Mouse (Mus musculus) embryonic stem cell, embryonic (primary cell): ENCODE data around the gene Gpr39.

ENCODE experiments used
- CTCF ChIA-PET, 4 experiments: fragments of 300-600 bp in 2 of 4; fragments of 350-600 bp in 2 of 4; sonication (Branson Sonifier 250); formaldehyde crosslinking; loops; one replicate each; lab custom pipeline; 2022; ENCODE audit warnings: inconsistent platforms in 2 of 4; lab: Charles Lee
- POLR2A ChIA-PET, 4 experiments: fragments of 300-600 bp in 2 of 4; fragments of 350-600 bp in 2 of 4; sonication (Branson Sonifier 250); formaldehyde crosslinking; loops; one replicate each; lab custom pipeline; 2022; ENCODE audit warnings: antibody characterized with exemption in 4 of 4, inconsistent platforms in 1 of 4; lab: Charles Lee

Gene Gpr39

GRCm38 (mm10) chr1:125870056-125870455 lies 193.3 kb downstream of the Gpr39 start:
- ChIA-PET CTCF (no interaction called here), POLR2A (no interaction called here)

- ChIA-PET CTCF (interaction anchor here in 1 of 4 experiments (0.6 kb wide), 1 partner anchor 1574 kb away, joined by 3 read pairs; no protein-coding TSS in a partner anchor), POLR2A (no interaction called here)
These were observed 216.4 kb downstream of the Gpr39 start for GRCm38 (mm10) chr1:125893158-125893557.

GRCm38 (mm10) chr1:125910211-125910870 lies 233.5 kb downstream of the Gpr39 start:
- ChIA-PET POLR2A (interaction anchor here in 1 of 4 experiments (0.7 kb wide), 1 partner anchor 40 kb away, joined by 8 read pairs; no protein-coding TSS in a partner anchor), CTCF (interaction anchor here in 1 of 4 experiments (0.9 to 1.5 kb wide), 2 partner anchors 121 to 522 kb away, joined by 3 to 8 read pairs; no protein-coding TSS in a partner anchor)

- ChIA-PET CTCF (interaction anchor here in 3 of 4 experiments (0.6 to 1.5 kb wide), 9 partner anchors 56 to 521 kb away, joined by 3 to 8 read pairs (median 3); no protein-coding TSS in a partner anchor), POLR2A (interaction anchor here in 1 of 4 experiments (0.7 kb wide), 1 partner anchor 40 kb away, joined by 8 read pairs; no protein-coding TSS in a partner anchor)
These were observed 234.1 kb downstream of the Gpr39 start for GRCm38 (mm10) chr1:125910871-125911265.

GRCm38 (mm10) chr1:125911337-125911900 lies 234.6 kb downstream of the Gpr39 start:
- CTCF ChIA-PET, result interaction anchor here (0.5 to 1.5 kb wide), 11 partner anchors 57 to 521 kb away, joined by 3 to 8 read pairs (median 3); no protein-coding TSS in a partner anchor
- POLR2A ChIA-PET, result interaction anchor here in 1 of 4 experiments (0.5 kb wide), 1 partner anchor 119 kb away, joined by 3 read pairs; no protein-coding TSS in a partner anchor

GRCm38 (mm10) chr1:125911901-125912445 lies 235.2 kb downstream of the Gpr39 start:
- POLR2A ChIA-PET, result interaction anchor here in 1 of 4 experiments (0.5 kb wide), 1 partner anchor 119 kb away, joined by 3 read pairs; no protein-coding TSS in a partner anchor

GRCm38 (mm10) chr1:125912601-125913600 lies 236.1 kb downstream of the Gpr39 start, which contains the start of gene Lypd1:
Lypd1 (minus strand) TSS chr1:125913101.
- CTCF ChIA-PET, result interaction anchor here in 1 of 4 experiments (0.7 kb wide), 1 partner anchor 72 kb away, joined by 3 read pairs; no protein-coding TSS in a partner anchor
- POLR2A ChIA-PET, result interaction anchor here in 1 of 4 experiments (0.7 kb wide), 1 partner anchor 303 kb away, joined by 5 read pairs; no protein-coding TSS in a partner anchor

More at GRCm38 (mm10) chr1:125911901-125912445, 235.2 kb downstream of the Gpr39 start:
- CTCF ChIA-PET, result interaction anchor here in 3 of 4 experiments (0.5 to 1.5 kb wide), 4 partner anchors 122 to 520 kb away, joined by 3 to 8 read pairs (median 3); no protein-coding TSS in a partner anchor

- ChIA-PET CTCF (no interaction called here), POLR2A (no interaction called here)
These were observed 243.9 kb downstream of the Gpr39 start for GRCm38 (mm10) chr1:125920696-125921095.

GRCm38 (mm10) chr1:125923062-125923461 lies 246.3 kb downstream of the Gpr39 start:
- POLR2A ChIA-PET, result no interaction called here

More at GRCm38 (mm10) chr1:125923062-125923461, 246.3 kb downstream of the Gpr39 start:
- CTCF ChIA-PET, result no interaction called here
